Mouse (Mus musculus) limb, embryonic 14.5 days (tissue): ENCODE data around the gene A430005L14Rik. TPM values are rescaled to one million over a fixed set of nuclear protein-coding genes. Genes with fewer than 3 reads are reported as not detected.

ENCODE experiments used
- ATAC-seq: fragments of 200-750 bp; cut with Nextera tagmentation; 2 replicates; pipeline ENCODE4 v1.8.0; 2017; ENCODE audit warnings: low read depth, moderate number of reproducible peaks, moderate TSS enrichment; ENCODE audit not compliant: low FRiP score
- DNase-seq: peaks from one replicate; pipeline ENCODE4 v3.0.0-alpha.2; 2015; ENCODE audit warnings: low spot score
- H3K27ac ChIP-seq: fragments of 300-500 bp; sonication (generic); replicated peaks from 2 replicates; pipeline ENCODE4 v1.5.1; 2014; ENCODE audit warnings: low read depth, mild to moderate bottlenecking, low read length, moderate library complexity, mixed read lengths
- H3K27me3 ChIP-seq: fragments of 300-500 bp; sonication (generic); 2 replicates; pipeline ENCODE4 v1.6.1; 2014; ENCODE audit warnings: low read length, mixed read lengths; ENCODE audit not compliant: control insufficient read depth, insufficient read depth
- H3K36me3 ChIP-seq: fragments of 300-500 bp; sonication (generic); 2 replicates; pipeline ENCODE4 v1.6.1; 2014; ENCODE audit warnings: mild to moderate bottlenecking, low read length, moderate library complexity, mixed read lengths; ENCODE audit not compliant: control insufficient read depth, insufficient read depth
- H3K4me1 ChIP-seq: fragments of 300-500 bp; sonication (generic); 2 replicates; pipeline ENCODE4 v1.6.1; 2014; ENCODE audit warnings: antibody characterized with exemption, low read length, mixed read lengths; ENCODE audit not compliant: control insufficient read depth, insufficient read depth
- H3K4me2 ChIP-seq: fragments of 300-500 bp; sonication (generic); replicated peaks from 2 replicates; pipeline ENCODE4 v1.6.1; 2014; ENCODE audit warnings: low read depth, mild to moderate bottlenecking, low read length, moderate library complexity; ENCODE audit not compliant: severe bottlenecking
- H3K4me3 ChIP-seq: fragments of 300-500 bp; sonication (generic); replicated peaks from 2 replicates; pipeline ENCODE4 v1.5.1; 2014; ENCODE audit warnings: low read length
- H3K9ac ChIP-seq: fragments of 300-500 bp; sonication (generic); 2 replicates; pipeline ENCODE4 v1.6.1; 2014; ENCODE audit warnings: mild to moderate bottlenecking, low read depth, low read length, moderate library complexity; ENCODE audit not compliant: severe bottlenecking
- H3K9me3 ChIP-seq: fragments of 300-500 bp; sonication (generic); 2 replicates; pipeline ENCODE4 v1.6.1; 2016; ENCODE audit warnings: low read length; ENCODE audit not compliant: control insufficient read depth
- POLR2A ChIP-seq: fragments of 200-500 bp; IDR thresholded peaks from 2 replicates; pipeline ENCODE4 v1.8.0; 2012; ENCODE audit warnings: inconsistent platforms, mild to moderate bottlenecking, moderate library complexity, borderline replicate concordance; ENCODE audit not compliant: insufficient read depth, insufficient read length; ENCODE audit errors: extremely low read depth
- WGBS: fragments of 180-500 bp; shearing (Covaris S2); extraction: QIAGEN DNeasy Blood & Tissue Kit; methylation state at CpG from one replicate; pipeline ENCODE4 v1.1.7; 2014; 5-methylcytosine and 5-hydroxymethylcytosine counted together
- polyA plus RNA-seq, 2 experiments: library from polyadenylated mRNA; depleted of rRNA in 1 of 2; stranded (reverse) in 1 of 2; unstranded in 1 of 2; fragments of >200 nt; fragmentation: Nextera tagmentation in 1 of 2; extraction: Ambion mirVana in 1 of 2; gene quantifications; 2 replicates each; pipeline versions ENCODE4 v1.2.1 to v1.2.3; 2012 to 2014

The A430005L14Rik gene
- polyA plus RNA-seq, 2 experiments = 44.4 to 71.6 TPM

DNA sequence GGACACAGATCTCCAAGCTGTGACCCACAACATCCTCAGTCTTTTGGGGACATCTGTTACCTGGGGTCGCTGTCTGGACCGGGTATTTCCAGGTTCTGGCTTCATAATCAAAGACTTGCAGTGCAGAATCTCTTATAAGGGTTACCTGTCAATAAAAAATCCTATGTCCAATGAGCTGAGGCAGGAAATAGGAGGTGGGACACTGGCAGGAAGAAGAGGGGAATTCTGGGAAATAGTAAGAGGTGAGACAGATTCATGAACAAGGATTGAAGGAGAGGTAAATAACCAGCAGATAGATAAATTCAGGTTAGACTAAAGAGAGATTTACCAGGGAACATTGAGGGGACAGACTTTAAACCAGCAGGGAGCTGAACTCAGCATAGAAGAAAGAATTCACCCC, 6.7 kb upstream of the A430005L14Rik start:
- no peaks in the 10 kb centered on the region for H3K27me3 ChIP-seq
- H3K9ac ChIP-seq = no peak overlapping the region
- DNase-seq (no peak), ATAC-seq (no peak)
- no peak overlapping the region for H3K4me2 ChIP-seq
- peaks cover 6% of the 10 kb centered on the region; the same call in 1 of the 2 replicates for H3K4me1 ChIP-seq
- no peak for TF ChIP-seq POLR2A
- no peak overlapping the region for H3K4me3 ChIP-seq
- 62% methylated on average over 2 of the region's 2 CpGs for WGBS
- H3K9me3 ChIP-seq = no peaks in the 10 kb centered on the region
- H3K36me3 ChIP-seq = no peaks in the 10 kb centered on the region
- H3K27ac ChIP-seq = no peak overlapping the region

DNA sequence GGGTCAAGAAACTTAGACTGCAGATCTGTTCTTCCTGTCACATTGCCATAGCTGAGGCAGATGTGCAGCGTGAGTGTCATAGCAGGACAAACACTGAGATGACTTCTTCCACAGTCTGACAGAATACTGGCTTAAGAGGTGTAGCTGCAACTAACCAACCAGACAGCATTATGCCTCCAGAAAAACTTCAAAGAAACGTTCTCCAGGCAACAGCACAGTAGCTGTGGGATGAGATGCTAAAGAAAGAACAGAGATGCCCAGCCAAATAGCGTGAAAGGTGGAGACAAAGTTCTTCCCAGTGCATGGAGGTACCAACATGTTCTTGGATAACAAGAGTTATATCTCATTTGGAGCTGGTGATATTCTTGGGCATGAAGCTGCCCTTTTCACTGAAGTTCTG, 5.9 kb upstream of the A430005L14Rik start:
- no peak overlapping the region for H3K27ac ChIP-seq
- H3K9ac ChIP-seq = no peak overlapping the region

DNA sequence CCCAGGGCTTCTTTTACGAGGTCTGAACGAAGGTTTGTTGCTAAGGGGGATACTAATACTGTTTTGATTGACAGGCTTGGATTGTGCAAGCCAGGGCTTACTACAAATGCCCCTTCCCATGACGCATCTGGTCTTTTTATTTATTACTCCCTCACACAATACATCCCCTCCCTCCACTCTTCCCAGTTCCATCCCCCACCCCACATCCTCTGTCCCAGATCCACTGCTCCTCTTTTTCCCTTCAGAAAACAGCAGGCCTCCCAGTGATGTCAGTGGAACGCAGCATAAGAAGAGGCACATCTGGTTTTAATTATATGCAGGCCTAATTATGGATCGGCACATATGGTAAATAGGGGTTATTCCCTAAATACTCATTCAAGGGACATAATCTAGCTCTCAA, 5.3 kb upstream of the A430005L14Rik start:
- peak; percentile 38 for DNase-seq
- Histone ChIP-seq H3K4me3 (no peak overlapping the region), H3K27ac (no peak overlapping the region), H3K4me2 (no peak overlapping the region), H3K4me1 (peaks cover 6% of the 10 kb centered on the region; the same call in 1 of the 2 replicates), H3K9me3 (no peaks in the 10 kb centered on the region), H3K27me3 (no peaks in the 10 kb centered on the region), H3K9ac (no peak overlapping the region), H3K36me3 (no peaks in the 10 kb centered on the region)
- no peak for TF ChIP-seq POLR2A
- no peak for ATAC-seq
- WGBS = 7% methylated on average over 5 of the region's 5 CpGs

More for the DNA sequence above, 5.9 kb upstream of the A430005L14Rik start:
- H3K27me3 ChIP-seq = no peaks in the 10 kb centered on the region
- TF ChIP-seq POLR2A = no peak
- ATAC-seq = no peak
- H3K4me3 ChIP-seq = no peak overlapping the region
- H3K36me3 ChIP-seq = no peaks in the 10 kb centered on the region
- WGBS = 59% methylated on average over 3 of the region's 3 CpGs
- H3K4me2 ChIP-seq = no peak overlapping the region
- H3K4me1 ChIP-seq = peaks cover 6% of the 10 kb centered on the region; the same call in 1 of the 2 replicates
- no peak for DNase-seq
- no peaks in the 10 kb centered on the region for H3K9me3 ChIP-seq

DNA sequence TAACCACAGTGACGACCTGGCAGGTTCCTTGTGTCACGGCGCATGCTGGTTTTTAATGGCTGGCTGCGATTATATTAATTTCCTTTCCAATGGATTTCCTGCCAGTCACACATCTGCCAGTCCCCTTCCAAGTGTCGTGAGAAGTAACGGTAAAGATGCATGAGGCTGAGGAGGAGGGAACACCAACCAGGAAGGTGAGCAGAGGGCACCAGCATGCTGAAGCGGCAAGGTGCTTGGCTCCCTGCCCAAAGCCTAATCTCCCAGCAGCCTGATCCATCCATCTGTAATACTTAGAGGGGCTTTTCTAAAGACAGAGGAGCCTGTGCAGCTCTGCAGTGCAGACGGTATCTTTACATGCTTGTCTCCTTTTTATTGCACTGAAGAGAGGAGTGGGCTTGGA, 1.4 kb upstream of the A430005L14Rik start:
- peaks cover 13% of the 10 kb centered on the region for H3K4me1 ChIP-seq
- no peaks in the 10 kb centered on the region for H3K9me3 ChIP-seq
- H3K9ac ChIP-seq = no peak overlapping the region
- H3K4me2 ChIP-seq = no peak overlapping the region
- DNase-seq (no peak), ATAC-seq (no peak)
- peaks cover 8% of the 10 kb centered on the region for H3K36me3 ChIP-seq
- H3K27ac ChIP-seq = no peak overlapping the region
- H3K4me3 ChIP-seq = no peak overlapping the region
- no peaks in the 10 kb centered on the region for H3K27me3 ChIP-seq
- 61% methylated on average over 8 of the region's 8 CpGs for WGBS
- TF ChIP-seq POLR2A = no peak

DNA sequence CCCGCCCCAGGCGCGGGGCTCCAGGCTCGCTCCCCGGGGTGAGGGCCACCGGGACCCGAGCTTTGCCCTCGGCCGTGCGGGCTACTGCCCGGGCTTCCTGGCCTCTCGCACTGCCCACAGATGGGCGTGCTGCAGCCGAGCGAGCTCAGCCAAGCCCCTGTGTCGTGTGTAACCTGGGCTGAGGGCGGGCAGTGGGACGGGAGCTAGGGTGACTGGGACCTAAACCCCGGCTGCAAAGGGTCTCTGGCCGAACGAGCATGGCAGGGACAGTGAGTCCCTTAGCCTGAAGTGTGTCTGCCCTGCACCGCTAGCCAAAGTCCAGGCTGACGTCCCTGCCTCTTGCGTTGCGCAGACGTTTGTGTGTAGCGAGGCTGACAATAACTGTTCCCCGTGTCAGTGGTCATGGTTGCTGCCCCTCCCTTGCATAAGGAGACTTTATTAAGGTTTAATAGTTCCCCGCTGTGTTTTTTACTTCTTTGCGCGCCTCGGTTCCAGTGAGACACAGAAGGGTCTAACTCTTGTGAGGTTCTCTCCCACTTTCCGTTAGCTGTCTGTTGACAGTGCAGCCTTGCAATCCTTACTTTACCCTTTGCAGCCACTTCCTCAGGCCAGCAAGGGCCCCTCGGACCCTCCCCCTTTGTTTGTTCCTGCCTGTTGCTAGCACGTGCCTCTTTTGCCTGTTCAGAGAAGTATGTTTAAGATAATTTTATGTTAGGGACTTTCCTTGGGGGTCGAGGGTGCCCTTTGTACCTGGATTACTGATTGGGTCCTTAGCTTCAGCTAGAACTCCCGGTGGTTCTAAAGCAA, 610 bp downstream of the A430005L14Rik start:
- Histone ChIP-seq H3K9me3 (no peaks in the 10 kb centered on the region), H3K4me3 (peak overlapping the region; percentile 65), H3K9ac (peak overlapping the region; percentile 86), H3K4me1 (peaks cover 7% of the 10 kb centered on the region; the same call in 1 of the 2 replicates), H3K27me3 (no peaks in the 10 kb centered on the region), H3K27ac (peak overlapping the region; percentile 86), H3K36me3 (peaks cover 27% of the 10 kb centered on the region), H3K4me2 (peak overlapping the region; percentile 86)
- peak; percentile 11 for DNase-seq
- ATAC-seq = peak; percentile 53
- under 1% methylated on average over 37 of the region's 37 CpGs for WGBS
- no peak for TF ChIP-seq POLR2A

DNA sequence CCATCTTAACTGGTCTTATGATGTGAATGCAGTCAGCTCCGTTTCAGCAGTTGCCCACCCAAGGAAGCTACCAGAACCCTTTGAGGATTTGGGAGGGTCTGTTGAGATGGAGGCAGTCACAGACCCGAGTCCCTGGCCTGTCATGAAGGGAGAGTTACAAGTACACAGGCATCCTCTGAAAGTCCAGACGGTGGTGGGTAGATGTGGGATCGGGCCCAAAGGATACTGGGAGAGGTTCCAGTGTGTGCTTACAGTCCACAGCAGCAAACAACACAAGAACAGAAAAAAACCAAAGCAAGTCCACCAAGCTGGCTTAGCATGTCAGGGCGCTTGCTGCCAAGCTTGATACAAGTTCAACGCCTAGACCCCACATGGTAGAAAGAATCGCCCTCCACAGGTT, 5.6 kb downstream of the A430005L14Rik start:
- no peak for TF ChIP-seq POLR2A
- ATAC-seq (no peak), DNase-seq (no peak)
- Histone ChIP-seq H3K36me3 (peaks cover 60% of the 10 kb centered on the region), H3K9me3 (no peaks in the 10 kb centered on the region), H3K27me3 (no peaks in the 10 kb centered on the region), H3K4me3 (no peak overlapping the region), H3K9ac (no peak overlapping the region), H3K4me1 (peaks cover 7% of the 10 kb centered on the region; the same call in 1 of the 2 replicates), H3K27ac (no peak overlapping the region), H3K4me2 (no peak overlapping the region)
- 87% methylated on average over 7 of the region's 7 CpGs for WGBS
